Mouse (Mus musculus) liver, adult 10 weeks (tissue): ENCODE measurements around the gene Cldnd2. TPM values are rescaled to one million over a fixed set of nuclear protein-coding genes. Genes with fewer than 3 reads are reported as not detected.

Experiments
- polyA plus RNA-seq: library from polyadenylated mRNA; stranded (reverse); fragments of 350-450 nt; fragmentation: Illumina TruSeq; extraction: RNeasy Lipid Tissue Mini Kit (QIAGEN cat#74804); gene quantifications from one replicate; pipeline ENCODE4 v1.2.3, GENCODE M21; 2014; ENCODE audit warnings: low read depth, low replicate concordance

Cldnd2 gene
- polyA plus RNA-seq, result not detected

GRCm38 (mm10) chr7:43440482-43440881, at the start of gene Cldnd2:
TSS of gene Cldnd2 (plus strand) at chr7:43440782.

GRCm38 (mm10) chr7:43408131-43408553, 32.4 kb upstream of the Cldnd2 start, which contains the start of gene Siglecg:
TSS of gene Siglecg (plus strand) at chr7:43408204.

GRCm38 (mm10) chr7:43427406-43427805, 13.2 kb upstream of the Cldnd2 start, which contains the start of gene Lim2:
TSS of gene Lim2 (plus strand) at chr7:43427670.

GRCm38 (mm10) chr7:43436341-43437255, 4.0 kb upstream of the Cldnd2 start, which contains the start of gene Nkg7:
TSS of gene Nkg7 (plus strand) at chr7:43437073.

GRCm38 (mm10) chr7:43443917-43444293, 3.3 kb downstream of the Cldnd2 start, which contains the start of the genes Etfb and Gm45233:
TSS of gene Etfb (plus strand) at chr7:43444083.
TSS of gene Gm45233 (plus strand) at chr7:43444128.

GRCm38 (mm10) chr7:43462851-43463250, 22.3 kb downstream of the Cldnd2 start, which contains the start of gene Vsig10l:
TSS of gene Vsig10l (plus strand) at chr7:43463151.

GRCm38 (mm10) chr7:43489631-43490125, 49.1 kb downstream of the Cldnd2 start, which contains the start of gene Iglon5:
TSS of gene Iglon5 (minus strand) at chr7:43490075.

Other genes starting within 250 kb of the Cldnd2 start
- 21.3 TPM for gene Zfp715, start 127.5 kb upstream of the Cldnd2 start, polyA plus RNA-seq
- not detected for gene Siglecf, start 89.4 kb upstream of the Cldnd2 start, polyA plus RNA-seq
- gene Siglecg, start 32.6 kb upstream of the Cldnd2 start, polyA plus RNA-seq, result not detected
- not detected for gene Lim2, start 13.1 kb upstream of the Cldnd2 start, polyA plus RNA-seq
- not detected for gene Nkg7, start 3.7 kb upstream of the Cldnd2 start, polyA plus RNA-seq
- gene Etfb, start 3.3 kb downstream of the Cldnd2 start, polyA plus RNA-seq, result 62.5 TPM
- not detected for gene Gm45233, start 3.3 kb downstream of the Cldnd2 start, polyA plus RNA-seq
- 0.32 TPM for gene Vsig10l, start 22.4 kb downstream of the Cldnd2 start, polyA plus RNA-seq
- gene Iglon5, start 49.3 kb downstream of the Cldnd2 start, polyA plus RNA-seq, result not detected
- not detected for gene 4931406B18Rik, start 65.2 kb downstream of the Cldnd2 start, polyA plus RNA-seq
- 1.1 TPM for gene Cd33, start 103.6 kb downstream of the Cldnd2 start, polyA plus RNA-seq
- gene Zfp658, start 121.5 kb downstream of the Cldnd2 start, polyA plus RNA-seq, result 0.66 TPM
- 4.6 TPM for gene Zfp719, start 138.8 kb downstream of the Cldnd2 start, polyA plus RNA-seq
- gene Zfp819, start 166.4 kb downstream of the Cldnd2 start, polyA plus RNA-seq, result not detected
- not detected for gene Ceacam18, start 193.9 kb downstream of the Cldnd2 start, polyA plus RNA-seq
- gene Siglece, start 219.4 kb downstream of the Cldnd2 start, polyA plus RNA-seq, result 1.3 TPM
- 1.0 TPM for gene Ctu1, start 231.2 kb downstream of the Cldnd2 start, polyA plus RNA-seq
- not detected for gene Klk14, start 249.6 kb downstream of the Cldnd2 start, polyA plus RNA-seq